Mouse (Mus musculus): Measurements from ENCODE around the gene Zfp536.

The Zfp536 gene

GRCm38 (mm10) chr7:37695066-37695465 is 78.4 kb downstream of the Zfp536 start:
- no peak for DNase-seq (ENCODE audit: low read depth in 2 of 2, low spot score in 2 of 2)

- no peak for DNase-seq (ENCODE audit: low read depth in 2 of 2, low spot score in 2 of 2)
Observed at GRCm38 (mm10) chr7:37690606-37691005, 82.8 kb downstream of the Zfp536 start.

- no peak for DNase-seq (ENCODE audit: low read depth in 2 of 2, low spot score in 2 of 2)
Observed at GRCm38 (mm10) chr7:37689561-37690305, 83.7 kb downstream of the Zfp536 start.

- no peak for DNase-seq (ENCODE audit: low read depth in 2 of 2, low spot score in 2 of 2)
Observed at GRCm38 (mm10) chr7:37689107-37689511, 84.3 kb downstream of the Zfp536 start.

GRCm38 (mm10) chr7:37686366-37686765 is 87.1 kb downstream of the Zfp536 start:
- no peak for DNase-seq (ENCODE audit: low read depth in 2 of 2, low spot score in 2 of 2)

- no peak for DNase-seq (ENCODE audit: low read depth in 2 of 2, low spot score in 2 of 2)
Observed at GRCm38 (mm10) chr7:37685247-37685646, 88.2 kb downstream of the Zfp536 start.

GRCm38 (mm10) chr7:37681335-37681734 is 92.1 kb downstream of the Zfp536 start:
- DNase-seq (ENCODE audit: low read depth in 2 of 2, low spot score in 2 of 2): no peak

GRCm38 (mm10) chr7:37663676-37664365 is 109.6 kb downstream of the Zfp536 start:
- DNase-seq (ENCODE audit: low read depth in 2 of 2, low spot score in 2 of 2): no peak

GRCm38 (mm10) chr7:37648671-37649070 is 124.8 kb downstream of the Zfp536 start:
- DNase-seq (ENCODE audit: low read depth in 2 of 2, low spot score in 2 of 2): no peak

- DNase-seq (ENCODE audit: low read depth in 2 of 2, low spot score in 2 of 2): no peak
Observed at GRCm38 (mm10) chr7:37647917-37648615, 125.4 kb downstream of the Zfp536 start.

- no peak for DNase-seq (ENCODE audit: low read depth in 2 of 2, low spot score in 2 of 2)
Observed at GRCm38 (mm10) chr7:37639740-37640397, 133.6 kb downstream of the Zfp536 start.

- DNase-seq (ENCODE audit: low read depth in 2 of 2, low spot score in 2 of 2): no peak
Observed at GRCm38 (mm10) chr7:37634812-37635211, 138.6 kb downstream of the Zfp536 start.

- DNase-seq (ENCODE audit: low read depth in 2 of 2, low spot score in 2 of 2): no peak
Observed at GRCm38 (mm10) chr7:37630410-37630809, 143.0 kb downstream of the Zfp536 start.

GRCm38 (mm10) chr7:37627897-37628510 is 145.4 kb downstream of the Zfp536 start:
- DNase-seq (ENCODE audit: low read depth in 2 of 2, low spot score in 2 of 2): no peak

- no peak for DNase-seq (ENCODE audit: low read depth in 2 of 2, low spot score in 2 of 2)
Observed at GRCm38 (mm10) chr7:37625758-37626157, 147.7 kb downstream of the Zfp536 start.

- no peak for DNase-seq (ENCODE audit: low read depth in 2 of 2, low spot score in 2 of 2)
Observed at GRCm38 (mm10) chr7:37624759-37625340, 148.6 kb downstream of the Zfp536 start.

GRCm38 (mm10) chr7:37623903-37624758 is 149.3 kb downstream of the Zfp536 start:
- DNase-seq (ENCODE audit: low read depth in 2 of 2, low spot score in 2 of 2): no peak

- no peak for DNase-seq (ENCODE audit: low read depth in 2 of 2, low spot score in 2 of 2)
Observed at GRCm38 (mm10) chr7:37619254-37619653, 154.2 kb downstream of the Zfp536 start.

GRCm38 (mm10) chr7:37617880-37618279 is 155.6 kb downstream of the Zfp536 start:
- no peak for DNase-seq (ENCODE audit: low read depth in 2 of 2, low spot score in 2 of 2)

- DNase-seq (ENCODE audit: low read depth in 2 of 2, low spot score in 2 of 2): no peak
Observed at GRCm38 (mm10) chr7:37615932-37616331, 157.5 kb downstream of the Zfp536 start.

All from CD8-positive naive resting alpha-beta T cell, adult 2 months (primary cell).